Mouse (Mus musculus): ENCODE measurements at regions not wholly inside any gene's neighbourhood (a gene's known extent, or its start where the extent isn't known, plus 50 kb on each side); places are given as distances from the start of the nearest gene placed in this dataset.

GRCm38 (mm10) chr7:71849174-71849573, 457.2 kb downstream of the Mctp2 start:
- TF ChIP-seq CTCF (IDR thresholded peaks at IDR 0.05) (no peak), EP300 (IDR thresholded peaks at IDR 0.05) (no peak)

Measured in lung, postnatal 0 days (tissue).